Mouse (Mus musculus) limb, embryonic 11.5 days (tissue): Measurements from ENCODE around the gene Rbbp6. TPM values are rescaled to one million over a fixed set of nuclear protein-coding genes. Genes with fewer than 3 reads are reported as not detected.

Experiments
- ATAC-seq: fragments of 200-750 bp; cut with Nextera tagmentation; 2 replicates; pipeline ENCODE4 v1.8.0; 2017; ENCODE audit warnings: low read depth; ENCODE audit not compliant: insufficient number of reproducible peaks, low FRiP score, low TSS enrichment
- DNase-seq: peaks from one replicate; pipeline ENCODE4 v3.0.0-alpha.2; 2015; ENCODE audit warnings: low spot score
- H3K27ac ChIP-seq: fragments of 300-500 bp; sonication (generic); replicated peaks from 2 replicates; pipeline ENCODE4 v1.5.1; 2014; ENCODE audit warnings: low read depth, mild to moderate bottlenecking, low read length
- H3K27me3 ChIP-seq: fragments of 300-500 bp; sonication (generic); 2 replicates; pipeline ENCODE4 v1.6.1; 2014; ENCODE audit warnings: mild to moderate bottlenecking, low read length, mixed read lengths; ENCODE audit not compliant: control insufficient read depth, insufficient read depth
- H3K36me3 ChIP-seq: fragments of 300-500 bp; sonication (generic); 2 replicates; pipeline ENCODE4 v1.6.1; 2014; ENCODE audit warnings: mild to moderate bottlenecking, low read length, moderate library complexity, mixed read lengths; ENCODE audit not compliant: control insufficient read depth, insufficient read depth
- H3K4me1 ChIP-seq: fragments of 300-500 bp; sonication (generic); 2 replicates; pipeline ENCODE4 v1.6.1; 2014; ENCODE audit warnings: low read length, mixed read lengths; ENCODE audit not compliant: control insufficient read depth, insufficient read depth
- H3K4me2 ChIP-seq: fragments of 300-500 bp; sonication (generic); 2 replicates; pipeline ENCODE4 v1.6.1; 2014; ENCODE audit warnings: low read depth, mild to moderate bottlenecking, moderate library complexity; ENCODE audit not compliant: severe bottlenecking
- H3K4me3 ChIP-seq: fragments of 300-500 bp; sonication (generic); 2 replicates; pipeline ENCODE4 v1.5.1; 2014; ENCODE audit warnings: low read depth, low read length
- H3K9ac ChIP-seq: fragments of 300-500 bp; sonication (generic); 2 replicates; pipeline ENCODE4 v1.6.1; 2014; ENCODE audit warnings: mild to moderate bottlenecking, low read length
- H3K9me3 ChIP-seq: fragments of 300-500 bp; sonication (generic); 2 replicates; pipeline ENCODE4 v1.6.1; 2016; ENCODE audit warnings: low read length; ENCODE audit not compliant: control insufficient read depth
- WGBS: fragments of 180-500 bp; shearing (Covaris S2); extraction: QIAGEN DNeasy Blood & Tissue Kit; methylation state at CpG from one replicate; pipeline ENCODE4 v1.1.7; 2014; 5-methylcytosine and 5-hydroxymethylcytosine counted together
- polyA plus RNA-seq: library from polyadenylated mRNA; unstranded; fragments of >200 nt; fragmentation: Nextera tagmentation; extraction: Ambion mirVana; gene quantifications from 2 replicates; pipeline ENCODE4 v1.2.1, GENCODE M21; 2014

Gene Rbbp6
- polyA plus RNA-seq, 1 experiment from 2014 or later, result 37.8 TPM

- 84% methylated on average over 3 of the region's 3 CpGs for WGBS
- Histone ChIP-seq H3K9ac (no peak overlapping the region), H3K4me2 (no peak overlapping the region), H3K4me3 (no peak overlapping the region), H3K9me3 (no peaks in the 10 kb centered on the region), H3K36me3 (peaks cover 40% of the 10 kb centered on the region), H3K27me3 (no peaks in the 10 kb centered on the region), H3K4me1 (no peaks in the 10 kb centered on the region), H3K27ac (no peak overlapping the region)
- no peak for DNase-seq
- no peak for ATAC-seq
Measured at GRCm38 (mm10) chr7:122998189-122998588, 32.7 kb downstream of the Rbbp6 start.

DNA sequence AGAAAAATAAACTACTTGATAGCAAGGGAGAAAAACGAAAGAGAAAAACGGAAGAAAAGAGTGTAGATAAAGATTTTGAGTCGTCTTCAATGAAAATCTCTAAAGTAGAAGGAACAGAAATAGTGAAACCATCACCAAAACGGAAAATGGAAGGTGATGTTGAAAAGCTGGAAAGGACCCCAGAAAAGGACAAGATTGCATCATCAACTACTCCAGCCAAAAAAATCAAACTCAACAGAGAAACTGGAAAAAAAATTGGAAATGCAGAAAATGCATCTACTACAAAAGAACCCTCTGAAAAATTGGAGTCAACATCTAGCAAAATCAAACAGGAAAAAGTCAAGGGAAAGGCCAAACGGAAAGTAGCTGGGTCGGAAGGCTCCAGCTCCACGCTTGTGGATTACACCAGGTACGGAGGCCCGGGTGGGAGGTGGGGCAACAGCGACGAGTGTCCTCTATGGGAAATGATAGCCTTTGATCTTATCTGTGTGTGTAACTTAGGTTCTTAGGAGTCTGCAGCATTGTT, 34.4 kb downstream of the Rbbp6 start:
- no peak overlapping the region for H3K4me3 ChIP-seq
- H3K9me3 ChIP-seq, result no peaks in the 10 kb centered on the region
- H3K9ac ChIP-seq, result no peak overlapping the region
- no peak overlapping the region for H3K4me2 ChIP-seq
- DNase-seq, result no peak
- ATAC-seq, result no peak
- no peak overlapping the region for H3K27ac ChIP-seq
- peaks cover 46% of the 10 kb centered on the region for H3K36me3 ChIP-seq
- H3K4me1 ChIP-seq, result no peaks in the 10 kb centered on the region
- WGBS, result 90% methylated on average over 11 of the region's 11 CpGs
- H3K27me3 ChIP-seq, result no peaks in the 10 kb centered on the region

GRCm38 (mm10) chr7:123000796-123001195, 35.3 kb downstream of the Rbbp6 start:
- Histone ChIP-seq H3K4me3 (no peak overlapping the region), H3K9me3 (no peaks in the 10 kb centered on the region), H3K4me2 (no peak overlapping the region), H3K27ac (no peak overlapping the region), H3K27me3 (no peaks in the 10 kb centered on the region), H3K9ac (no peak overlapping the region), H3K36me3 (peaks cover 41% of the 10 kb centered on the region), H3K4me1 (no peaks in the 10 kb centered on the region)
- ATAC-seq (no peak), DNase-seq (no peak)
- WGBS, result 95% methylated on average over 16 of the region's 16 CpGs

DNA sequence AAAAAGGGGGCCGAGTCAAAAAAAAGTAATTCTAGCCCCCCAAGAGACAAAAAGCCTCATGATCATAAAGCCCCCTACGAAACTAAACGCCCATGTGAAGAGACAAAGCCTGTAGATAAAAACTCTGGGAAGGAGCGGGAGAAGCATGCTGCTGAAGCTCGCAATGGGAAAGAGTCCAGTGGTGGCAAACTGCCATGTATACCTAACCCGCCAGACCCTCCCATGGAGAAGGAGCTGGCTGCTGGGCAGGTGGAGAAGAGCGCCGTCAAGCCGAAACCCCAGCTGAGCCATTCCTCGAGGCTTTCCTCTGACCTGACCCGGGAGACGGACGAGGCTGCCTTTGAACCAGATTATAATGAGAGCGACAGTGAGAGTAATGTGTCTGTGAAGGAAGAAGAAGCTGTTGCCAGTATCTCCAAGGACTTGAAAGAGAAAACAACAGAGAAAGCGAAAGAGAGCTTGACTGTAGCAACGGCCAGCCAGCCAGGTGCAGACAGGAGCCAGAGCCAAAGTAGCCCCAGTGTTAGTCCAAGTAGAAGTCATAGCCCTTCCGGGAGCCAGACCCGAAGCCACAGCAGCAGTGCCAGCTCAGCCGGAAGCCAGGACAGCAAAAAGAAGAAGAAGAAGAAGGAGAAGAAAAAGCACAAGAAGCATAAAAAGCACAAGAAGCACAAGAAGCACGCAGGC, 36.0 kb downstream of the Rbbp6 start:
- Histone ChIP-seq H3K4me1 (no peaks in the 10 kb centered on the region), H3K27me3 (no peaks in the 10 kb centered on the region), H3K27ac (no peak overlapping the region), H3K36me3 (peaks cover 41% of the 10 kb centered on the region), H3K9ac (no peak overlapping the region), H3K4me3 (no peak overlapping the region), H3K9me3 (no peaks in the 10 kb centered on the region), H3K4me2 (no peak overlapping the region)
- no peak for ATAC-seq
- 91% methylated on average over 20 of the region's 20 CpGs for WGBS
- DNase-seq, result no peak

- Histone ChIP-seq H3K4me2 (no peak overlapping the region), H3K4me3 (no peak overlapping the region), H3K27ac (no peak overlapping the region), H3K9ac (no peak overlapping the region), H3K27me3 (no peaks in the 10 kb centered on the region), H3K36me3 (peaks cover 36% of the 10 kb centered on the region), H3K9me3 (no peaks in the 10 kb centered on the region), H3K4me1 (no peaks in the 10 kb centered on the region)
- ATAC-seq (no peak), DNase-seq (no peak)
- whole genome bisulfite sequencing, result 98% methylated on average over 6 of the region's 6 CpGs
Measured at GRCm38 (mm10) chr7:123002028-123002410, 36.5 kb downstream of the Rbbp6 start.

DNA sequence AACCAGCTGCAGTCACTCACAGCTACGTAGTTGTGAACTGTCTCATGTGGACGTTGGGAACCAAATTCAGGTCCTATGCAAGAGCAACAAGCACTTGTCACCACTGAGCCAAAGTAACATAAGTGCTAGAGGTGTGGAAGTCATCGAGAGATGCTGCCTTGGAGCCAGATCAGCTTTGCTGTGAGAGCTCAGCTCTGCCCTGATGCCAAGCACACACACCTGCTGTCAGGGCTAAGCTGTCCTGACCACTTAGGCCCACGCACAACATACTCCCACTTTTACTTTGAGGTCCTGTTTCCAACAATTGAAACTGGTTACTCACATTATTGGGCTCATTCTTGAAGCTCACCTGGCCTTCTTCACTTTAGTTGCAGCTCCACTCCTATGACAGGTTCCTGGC, 37.7 kb downstream of the Rbbp6 start:
- Histone ChIP-seq H3K36me3 (peaks cover 35% of the 10 kb centered on the region), H3K4me3 (no peak overlapping the region), H3K4me2 (no peak overlapping the region), H3K27ac (no peak overlapping the region), H3K4me1 (no peaks in the 10 kb centered on the region), H3K9ac (no peak overlapping the region), H3K27me3 (no peaks in the 10 kb centered on the region), H3K9me3 (no peaks in the 10 kb centered on the region)
- no peak for ATAC-seq
- DNase-seq, result no peak
- WGBS, result 95% methylated on average over 4 of the region's 4 CpGs

GRCm38 (mm10) chr7:123004442-123004841, 39.0 kb downstream of the Rbbp6 start:
- Histone ChIP-seq H3K9ac (no peak overlapping the region), H3K4me2 (no peak overlapping the region), H3K27ac (no peak overlapping the region), H3K4me1 (no peaks in the 10 kb centered on the region), H3K27me3 (no peaks in the 10 kb centered on the region), H3K36me3 (peaks cover 30% of the 10 kb centered on the region), H3K4me3 (no peak overlapping the region), H3K9me3 (no peaks in the 10 kb centered on the region)
- 92% methylated on average over 5 of the region's 5 CpGs for WGBS
- ATAC-seq, result no peak
- no peak for DNase-seq

- DNase-seq, result no peak
- Histone ChIP-seq H3K9ac (no peak overlapping the region), H3K27me3 (no peaks in the 10 kb centered on the region), H3K4me1 (no peaks in the 10 kb centered on the region), H3K9me3 (no peaks in the 10 kb centered on the region), H3K36me3 (peaks cover 18% of the 10 kb centered on the region), H3K4me2 (no peak overlapping the region), H3K4me3 (no peak overlapping the region), H3K27ac (no peak overlapping the region)
- no peak for ATAC-seq
- 71% methylated on average over 2 of the region's 2 CpGs for WGBS
Measured at GRCm38 (mm10) chr7:123006251-123006650, 40.8 kb downstream of the Rbbp6 start.

DNA sequence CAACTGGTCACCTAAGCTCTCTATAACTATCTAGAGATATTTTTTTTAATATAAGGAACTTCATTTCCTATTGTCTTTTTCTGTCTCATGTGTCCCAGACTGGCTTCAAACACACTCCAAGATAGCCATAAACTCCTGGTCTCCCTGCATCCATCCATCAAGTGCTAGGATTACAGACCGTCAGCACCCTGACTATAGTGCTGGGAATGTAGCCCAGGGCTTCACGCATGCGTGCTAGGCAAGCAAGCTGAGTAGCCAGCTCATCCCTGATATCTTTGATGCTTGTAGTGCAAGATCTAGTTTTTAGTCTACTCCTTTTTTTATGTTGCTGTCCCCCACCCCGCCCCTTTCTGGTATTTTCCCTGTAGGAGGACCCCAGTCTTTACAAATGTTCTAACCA, 42.3 kb downstream of the Rbbp6 start:
- Histone ChIP-seq H3K27me3 (no peaks in the 10 kb centered on the region), H3K4me3 (no peak overlapping the region), H3K9ac (no peak overlapping the region), H3K36me3 (peaks cover 11% of the 10 kb centered on the region), H3K4me1 (no peaks in the 10 kb centered on the region), H3K27ac (no peak overlapping the region), H3K4me2 (no peak overlapping the region), H3K9me3 (no peaks in the 10 kb centered on the region)
- DNase-seq (no peak), ATAC-seq (no peak)
- 76% methylated on average over 4 of the region's 4 CpGs for WGBS
